Mouse (Mus musculus): ENCODE data around the gene Lrrc71. TPM values are rescaled to one million over a fixed set of nuclear protein-coding genes. Genes with fewer than 3 reads are reported as not detected.

Gene Lrrc71
- polyA plus RNA-seq, 1 experiment from 2014 or later: 0.44 TPM

- Histone ChIP-seq H3K27me3 (replicated peaks) (peaks cover 31% of the 10 kb centered on the region), H3K27ac (replicated peaks) (peak overlapping the region; percentile 64), H3K4me3 (replicated peaks) (no peak overlapping the region), H3K36me3 (no peaks in the 10 kb centered on the region), H3K9me3 (replicated peaks) (no peaks in the 10 kb centered on the region), H3K9ac (replicated peaks) (no peak overlapping the region), H3K4me1 (peaks cover 14% of the 10 kb centered on the region), H3K4me2 (peak overlapping the region; percentile 33)
- WGBS: 64% methylated on average over 4 of the region's 4 CpGs
- no peak for ATAC-seq (ENCODE audit: low FRiP score)
Measured at GRCm38 (mm10) chr3:87763202-87763601, 14.8 kb upstream of the Lrrc71 start.

DNA sequence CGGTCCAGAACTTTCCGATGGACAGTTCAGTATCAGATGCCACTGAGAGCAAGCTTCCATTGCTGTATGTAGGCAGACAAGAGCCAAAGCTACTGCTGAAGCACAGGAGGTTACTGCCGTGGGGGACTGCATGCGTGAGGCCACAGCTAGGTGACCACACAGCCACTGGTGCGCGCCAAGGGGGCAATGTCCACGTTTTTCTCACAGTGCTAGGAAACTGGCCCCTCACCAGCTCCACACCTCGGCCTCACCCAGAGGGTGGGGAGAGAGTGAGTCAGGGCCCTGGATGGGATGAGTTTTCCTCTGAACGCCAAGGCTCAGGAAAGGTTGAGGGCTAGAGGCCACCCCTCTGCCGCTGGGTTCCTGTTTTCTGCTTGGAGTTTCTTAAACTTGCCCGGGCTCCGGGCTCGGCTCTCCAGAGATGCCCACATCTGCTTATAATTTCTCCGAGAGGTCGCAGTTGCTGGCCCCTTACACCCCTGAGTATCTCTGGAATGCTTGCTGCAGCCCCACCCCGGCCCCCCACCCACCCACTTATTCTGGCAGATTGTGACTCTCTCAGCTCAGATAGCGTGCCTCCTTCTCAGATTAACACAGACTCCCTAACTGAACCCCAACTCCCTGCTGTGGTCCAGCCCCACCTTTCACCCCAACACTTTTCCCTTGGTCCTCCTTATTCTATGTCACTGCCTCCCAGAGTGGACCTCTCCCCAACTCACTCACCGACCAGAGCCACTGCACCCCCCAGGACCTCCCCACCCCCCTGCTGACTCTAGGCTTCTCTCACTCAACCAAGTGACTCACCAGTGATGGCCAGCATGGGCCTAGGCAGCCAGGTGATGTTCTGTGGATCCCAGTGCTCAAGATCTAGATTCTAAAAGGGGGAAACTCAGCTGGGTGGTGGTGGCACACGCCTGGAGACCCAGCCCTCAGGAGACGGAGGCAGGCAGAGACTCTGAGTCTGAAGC, 13.3 kb upstream of the Lrrc71 start:
- no peak overlapping the region for H3K9ac ChIP-seq (replicated peaks)
- no peak overlapping the region for H3K27ac ChIP-seq (replicated peaks)
- no peaks in the 10 kb centered on the region for H3K36me3 ChIP-seq
- H3K4me2 ChIP-seq: no peak overlapping the region
- 81% methylated on average over 20 of the region's 20 CpGs for WGBS
- ATAC-seq (ENCODE audit: low FRiP score): no peak
- H3K9me3 ChIP-seq (replicated peaks): no peaks in the 10 kb centered on the region
- H3K4me1 ChIP-seq: peaks cover 14% of the 10 kb centered on the region
- peaks cover 22% of the 10 kb centered on the region for H3K27me3 ChIP-seq (replicated peaks)
- no peak overlapping the region for H3K4me3 ChIP-seq (replicated peaks)

DNA sequence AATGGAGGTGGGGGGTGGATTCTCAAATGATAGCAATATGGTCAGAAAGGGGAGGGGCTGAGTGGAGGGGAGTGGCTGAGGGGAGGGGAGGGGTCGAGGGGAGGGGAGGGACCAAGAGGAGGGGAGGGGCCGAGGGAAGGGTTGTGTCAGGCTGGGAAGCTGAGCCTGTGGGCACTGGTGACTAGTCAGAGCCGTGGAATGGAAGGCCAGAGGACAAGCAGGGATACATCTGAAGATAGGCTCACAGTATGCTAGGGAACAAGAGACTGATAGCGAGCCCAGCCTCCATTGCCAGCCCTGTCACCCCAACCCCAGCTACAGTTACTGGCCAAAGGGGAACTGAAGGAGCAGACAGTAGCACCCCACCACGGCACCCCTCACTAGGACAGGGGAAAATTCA, 10.2 kb upstream of the Lrrc71 start:
- Histone ChIP-seq H3K9me3 (replicated peaks) (no peaks in the 10 kb centered on the region), H3K4me3 (replicated peaks) (no peak overlapping the region), H3K4me1 (peaks cover 15% of the 10 kb centered on the region), H3K4me2 (no peak overlapping the region), H3K27ac (replicated peaks) (no peak overlapping the region), H3K27me3 (replicated peaks) (peaks cover 19% of the 10 kb centered on the region), H3K36me3 (no peaks in the 10 kb centered on the region), H3K9ac (replicated peaks) (no peak overlapping the region)
- WGBS: 46% methylated on average over 4 of the region's 5 CpGs
- ATAC-seq (ENCODE audit: low FRiP score): no peak

- Histone ChIP-seq H3K27me3 (replicated peaks) (peaks cover 14% of the 10 kb centered on the region), H3K4me2 (peak overlapping the region; percentile 65), H3K4me3 (replicated peaks) (peak overlapping the region; percentile 35; the same call in 1 of the 2 replicates), H3K36me3 (no peaks in the 10 kb centered on the region), H3K9me3 (replicated peaks) (no peaks in the 10 kb centered on the region), H3K4me1 (peaks cover 9% of the 10 kb centered on the region), H3K27ac (replicated peaks) (no peak overlapping the region), H3K9ac (replicated peaks) (peak overlapping the region; percentile 20; the same call in 1 of the 2 replicates)
- 49% methylated on average over 20 of the region's 20 CpGs for WGBS
- ATAC-seq (ENCODE audit: low FRiP score): peak; percentile 4; the same call in 1 of the 2 replicates
Measured at GRCm38 (mm10) chr3:87756488-87756887, 8.1 kb upstream of the Lrrc71 start.

GRCm38 (mm10) chr3:87755964-87756363, 7.5 kb upstream of the Lrrc71 start:
- 2% methylated on average over 23 of the region's 24 CpGs for WGBS
- peak overlapping the region; percentile 20; the same call in 1 of the 2 replicates for H3K9ac ChIP-seq (replicated peaks)
- H3K4me1 ChIP-seq: peaks cover 9% of the 10 kb centered on the region
- peak; percentile 88 for ATAC-seq (ENCODE audit: low FRiP score)
- no peaks in the 10 kb centered on the region for H3K36me3 ChIP-seq
- no peaks in the 10 kb centered on the region for H3K9me3 ChIP-seq (replicated peaks)
- peak overlapping the region; percentile 65 for H3K4me2 ChIP-seq
- peaks cover 14% of the 10 kb centered on the region for H3K27me3 ChIP-seq (replicated peaks)
- peak overlapping the region; percentile 35 for H3K4me3 ChIP-seq (replicated peaks)
- no peak overlapping the region for H3K27ac ChIP-seq (replicated peaks)

- Histone ChIP-seq H3K27ac (replicated peaks) (no peak overlapping the region), H3K9me3 (replicated peaks) (no peaks in the 10 kb centered on the region), H3K27me3 (replicated peaks) (peaks cover 14% of the 10 kb centered on the region), H3K9ac (replicated peaks) (no peak overlapping the region), H3K4me3 (replicated peaks) (no peak overlapping the region), H3K4me1 (peaks cover 9% of the 10 kb centered on the region), H3K4me2 (no peak overlapping the region), H3K36me3 (no peaks in the 10 kb centered on the region)
- WGBS: 85% methylated on average over 13 of the region's 13 CpGs
- ATAC-seq (ENCODE audit: low FRiP score): no peak
Measured at GRCm38 (mm10) chr3:87753829-87754228, 5.4 kb upstream of the Lrrc71 start.

DNA sequence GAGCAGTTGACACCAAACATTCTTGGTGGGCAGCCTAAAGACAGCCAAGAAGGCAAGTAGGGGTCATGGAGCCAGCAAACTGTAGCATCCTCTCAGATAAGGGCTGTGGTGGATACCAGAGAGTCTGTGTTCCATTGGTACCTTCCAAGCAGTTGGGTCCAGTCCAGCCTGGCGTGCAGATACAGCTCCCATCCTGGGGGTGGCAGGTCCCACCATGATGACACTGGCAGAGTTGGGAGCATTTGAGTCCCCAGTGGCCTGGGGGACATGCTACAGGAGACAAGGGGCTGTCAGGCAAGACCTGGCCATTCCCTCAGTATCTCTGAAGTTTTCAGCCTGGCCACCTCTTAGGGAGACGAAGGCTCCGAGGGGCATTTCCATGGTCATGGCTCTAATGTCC, 4.1 kb upstream of the Lrrc71 start:
- Histone ChIP-seq H3K9ac (replicated peaks) (no peak overlapping the region), H3K36me3 (no peaks in the 10 kb centered on the region), H3K27ac (replicated peaks) (no peak overlapping the region), H3K4me3 (replicated peaks) (no peak overlapping the region), H3K4me1 (peaks cover 12% of the 10 kb centered on the region), H3K4me2 (no peak overlapping the region), H3K9me3 (replicated peaks) (no peaks in the 10 kb centered on the region), H3K27me3 (replicated peaks) (peaks cover 11% of the 10 kb centered on the region)
- 89% methylated on average over 3 of the region's 3 CpGs for WGBS
- no peak for ATAC-seq (ENCODE audit: low FRiP score)

DNA sequence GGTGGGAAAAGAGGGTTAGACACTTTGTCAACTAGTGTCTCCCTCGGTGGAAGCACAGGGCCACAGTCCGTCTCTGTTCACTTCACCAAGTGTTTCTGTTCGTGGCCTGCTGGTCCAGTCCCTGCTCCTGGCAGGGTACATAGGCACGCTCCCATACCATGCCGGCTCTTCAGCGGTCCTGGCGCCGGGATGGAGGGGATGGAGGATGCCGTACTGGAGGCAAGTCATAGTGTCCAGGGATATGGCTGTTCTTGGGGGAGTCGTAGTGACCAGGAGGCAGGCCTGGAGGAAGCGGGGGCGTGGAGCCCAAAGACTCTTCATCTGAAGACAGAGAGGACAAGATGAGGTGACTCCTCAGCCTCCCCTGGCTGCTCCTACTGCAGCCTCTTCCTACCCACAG, 1.6 kb upstream of the Lrrc71 start:
- H3K27ac ChIP-seq (replicated peaks): no peak overlapping the region
- H3K9me3 ChIP-seq (replicated peaks): no peaks in the 10 kb centered on the region
- no peak overlapping the region for H3K9ac ChIP-seq (replicated peaks)
- ATAC-seq (ENCODE audit: low FRiP score): no peak
- H3K4me3 ChIP-seq (replicated peaks): no peak overlapping the region
- peaks cover 13% of the 10 kb centered on the region for H3K4me1 ChIP-seq
- H3K27me3 ChIP-seq (replicated peaks): peaks cover 9% of the 10 kb centered on the region
- 89% methylated on average over 12 of the region's 12 CpGs for WGBS
- no peaks in the 10 kb centered on the region for H3K36me3 ChIP-seq
- H3K4me2 ChIP-seq: no peak overlapping the region

DNA sequence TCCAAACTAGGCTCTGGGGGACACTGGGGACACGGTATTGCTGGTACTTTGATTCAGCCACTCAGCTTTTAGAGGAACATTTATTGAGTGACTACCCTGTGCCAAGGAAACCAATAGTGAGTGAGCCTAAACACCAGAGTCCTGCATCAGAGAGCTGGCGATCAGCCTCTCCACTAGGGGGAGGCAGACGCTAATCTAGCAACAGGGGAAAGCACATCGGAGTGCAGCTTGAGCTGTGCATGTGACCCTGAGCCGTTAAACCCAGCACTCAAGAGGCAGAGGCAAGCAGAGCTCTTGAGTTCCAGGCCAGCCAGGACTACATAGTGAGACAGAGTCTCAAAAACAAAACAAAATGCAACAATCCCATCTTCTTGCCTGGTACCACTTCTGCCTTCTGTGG, 611 bp upstream of the Lrrc71 start:
- H3K4me2 ChIP-seq: no peak overlapping the region

GRCm38 (mm10) chr3:87745036-87745659, 3.3 kb downstream of the Lrrc71 start:
- Histone ChIP-seq H3K4me2 (peak overlapping the region; percentile 44), H3K36me3 (0 out of 2 replicates have a peak, but pooled peaks cover 2% of the 10 kb centered on the region), H3K4me1 (peaks cover 16% of the 10 kb centered on the region), H3K9me3 (replicated peaks) (no peaks in the 10 kb centered on the region), H3K27ac (replicated peaks) (peak overlapping the region; percentile 51), H3K9ac (replicated peaks) (peak overlapping the region; percentile 10; the same call in 1 of the 2 replicates), H3K4me3 (replicated peaks) (no peak overlapping the region; the same call in 1 of the 2 replicates), H3K27me3 (replicated peaks) (no peaks in the 10 kb centered on the region)
- WGBS: 21% methylated on average over 18 of the region's 18 CpGs
- ATAC-seq (ENCODE audit: low FRiP score): no peak

More for the DNA sequence above, 611 bp upstream of the Lrrc71 start:
- no peak overlapping the region for H3K9ac ChIP-seq (replicated peaks)
- 14% methylated on average over 5 of the region's 5 CpGs for WGBS
- H3K27ac ChIP-seq (replicated peaks): no peak overlapping the region
- H3K9me3 ChIP-seq (replicated peaks): no peaks in the 10 kb centered on the region
- H3K36me3 ChIP-seq: no peaks in the 10 kb centered on the region
- ATAC-seq (ENCODE audit: low FRiP score): no peak
- no peak overlapping the region for H3K4me3 ChIP-seq (replicated peaks)
- peaks cover 16% of the 10 kb centered on the region for H3K4me1 ChIP-seq
- H3K27me3 ChIP-seq (replicated peaks): no peaks in the 10 kb centered on the region; the same call in 1 of the 2 replicates

DNA sequence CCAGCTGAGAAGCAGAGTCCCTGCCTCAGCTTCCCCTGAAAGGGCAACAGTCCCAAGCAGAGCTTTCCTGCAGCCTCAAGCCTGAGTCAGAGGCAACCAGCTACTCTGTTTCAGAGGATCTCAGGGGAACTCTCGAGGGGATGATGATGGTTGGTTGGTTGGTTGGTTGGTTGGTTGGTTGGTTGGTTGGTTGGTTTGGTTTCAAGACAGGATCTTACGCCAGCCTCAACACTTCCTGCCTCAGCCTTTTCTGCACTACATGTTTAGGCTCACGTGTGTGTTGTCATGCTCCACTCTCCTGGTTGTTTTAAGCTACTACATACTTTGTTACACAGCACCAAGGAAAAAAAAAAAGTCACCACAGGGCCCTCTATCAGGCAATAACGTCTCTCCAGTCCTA, 4.5 kb downstream of the Lrrc71 start:
- Histone ChIP-seq H3K4me2 (no peak overlapping the region), H3K36me3 (peaks cover 8% of the 10 kb centered on the region; the same call in 1 of the 2 replicates), H3K4me1 (peaks cover 16% of the 10 kb centered on the region), H3K27me3 (replicated peaks) (no peaks in the 10 kb centered on the region), H3K9me3 (replicated peaks) (no peaks in the 10 kb centered on the region), H3K27ac (replicated peaks) (no peak overlapping the region), H3K4me3 (replicated peaks) (no peak overlapping the region), H3K9ac (replicated peaks) (no peak overlapping the region)
- no peak for ATAC-seq (ENCODE audit: low FRiP score)
- 81% methylated on average over 4 of the region's 4 CpGs for WGBS
